Mouse (Mus musculus) adrenal gland, adult 8-10 months (tissue): Measurements from ENCODE around the gene A530016L24Rik. TPM values are rescaled to one million over a fixed set of nuclear protein-coding genes. Genes with fewer than 3 reads are reported as not detected.

ENCODE experiments used
- DNase-seq: peaks from one replicate; pipeline ENCODE4 v3.0.0; 2022
- total RNA-seq, 4 experiments: library from RNA; stranded (reverse); gene quantifications; 2 replicates each; pipeline ENCODE4 v1.2.4; 2022

Gene A530016L24Rik
- total RNA-seq, 4 experiments from 2014 or later = 15.9 to 41.5 (median 18.6) TPM

GRCm38 (mm10) chr12:112503003-112503771, 13.9 kb downstream of the A530016L24Rik start:
- no peak for DNase-seq

GRCm38 (mm10) chr12:112506267-112506666, 17.0 kb downstream of the A530016L24Rik start:
- peak; percentile 77 for DNase-seq

GRCm38 (mm10) chr12:112507264-112507663, 18.0 kb downstream of the A530016L24Rik start:
- no peak for DNase-seq

GRCm38 (mm10) chr12:112507984-112508383, 18.7 kb downstream of the A530016L24Rik start:
- no peak for DNase-seq

- DNase-seq = no peak
Observed at GRCm38 (mm10) chr12:112510365-112510732, 21.1 kb downstream of the A530016L24Rik start.

- DNase-seq = no peak
Observed at GRCm38 (mm10) chr12:112510733-112511372, 21.6 kb downstream of the A530016L24Rik start.

- DNase-seq = no peak
Observed at GRCm38 (mm10) chr12:112514897-112515296, 25.6 kb downstream of the A530016L24Rik start.

GRCm38 (mm10) chr12:112516697-112517337, 27.6 kb downstream of the A530016L24Rik start, which contains the start of gene Tmem179:
Tmem179 (minus strand) TSS chr12:112516747.
- peak; percentile 85 for DNase-seq

GRCm38 (mm10) chr12:112518105-112518504, 28.9 kb downstream of the A530016L24Rik start:
- DNase-seq = no peak

GRCm38 (mm10) chr12:112533758-112534157, 44.5 kb downstream of the A530016L24Rik start:
- DNase-seq = no peak

- DNase-seq = no peak
Observed at GRCm38 (mm10) chr12:112537233-112537632, 48.0 kb downstream of the A530016L24Rik start.

GRCm38 (mm10) chr12:112538356-112538755, 49.1 kb downstream of the A530016L24Rik start:
- no peak for DNase-seq

GRCm38 (mm10) chr12:112539466-112539965, 50.3 kb downstream of the A530016L24Rik start:
- no peak for DNase-seq

- no peak for DNase-seq
Observed at GRCm38 (mm10) chr12:112540321-112540720, 51.1 kb downstream of the A530016L24Rik start.

GRCm38 (mm10) chr12:112541483-112542091, 52.3 kb downstream of the A530016L24Rik start:
- DNase-seq = no peak

GRCm38 (mm10) chr12:112542257-112542919, 53.1 kb downstream of the A530016L24Rik start:
- DNase-seq = no peak

- peak; percentile 72 for DNase-seq
Observed at GRCm38 (mm10) chr12:112542920-112543300, 53.7 kb downstream of the A530016L24Rik start.

GRCm38 (mm10) chr12:112543941-112544340, 54.7 kb downstream of the A530016L24Rik start:
- DNase-seq = no peak

GRCm38 (mm10) chr12:112544946-112545701, 55.9 kb downstream of the A530016L24Rik start:
- no peak for DNase-seq

- DNase-seq = no peak
Observed at GRCm38 (mm10) chr12:112546110-112546509, 56.9 kb downstream of the A530016L24Rik start.

- no peak for DNase-seq
Observed at GRCm38 (mm10) chr12:112549287-112549686, 60.0 kb downstream of the A530016L24Rik start.
